Mouse (Mus musculus): ENCODE measurements around the gene Adra2c.

The Adra2c gene

GRCm38 (mm10) chr5:35309853-35310252, 31.7 kb downstream of the Adra2c start:
- DNase-seq (ENCODE audit: low read depth in 2 of 2, low spot score in 2 of 2): no peak

GRCm38 (mm10) chr5:35311738-35312250, 33.7 kb downstream of the Adra2c start:
- no peak for DNase-seq (ENCODE audit: low read depth in 2 of 2, low spot score in 2 of 2)

DNA sequence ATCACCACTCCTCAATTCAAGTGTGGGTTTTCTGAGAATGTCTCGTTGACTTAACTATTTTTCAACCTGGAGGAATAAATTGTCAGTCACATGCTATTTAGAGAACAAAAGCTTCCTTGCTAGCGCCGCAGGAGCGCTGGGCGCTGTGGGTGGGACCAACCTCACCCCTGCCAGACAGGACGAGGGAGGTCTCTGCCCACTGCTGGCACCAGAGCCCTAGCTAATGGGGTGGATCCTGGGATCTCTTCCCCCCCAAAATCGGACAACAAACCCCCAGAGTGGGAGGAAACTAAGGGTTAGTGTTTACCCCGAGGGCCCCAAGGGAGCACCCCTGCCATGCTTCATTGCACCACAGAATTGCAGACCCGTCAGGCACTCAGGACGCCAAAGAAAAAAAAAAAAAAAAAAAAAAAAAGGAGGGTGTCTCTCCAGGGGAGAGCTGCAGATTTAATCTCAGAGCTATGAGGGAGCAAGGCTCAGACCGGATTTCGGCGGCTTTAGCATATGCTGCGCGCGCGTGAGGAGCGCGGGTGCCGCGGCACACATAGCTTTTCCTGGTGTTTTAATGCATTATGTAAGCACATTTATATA, 35.2 kb downstream of the Adra2c start:
- no peak for DNase-seq (ENCODE audit: low read depth in 2 of 2, low spot score in 2 of 2)

DNA sequence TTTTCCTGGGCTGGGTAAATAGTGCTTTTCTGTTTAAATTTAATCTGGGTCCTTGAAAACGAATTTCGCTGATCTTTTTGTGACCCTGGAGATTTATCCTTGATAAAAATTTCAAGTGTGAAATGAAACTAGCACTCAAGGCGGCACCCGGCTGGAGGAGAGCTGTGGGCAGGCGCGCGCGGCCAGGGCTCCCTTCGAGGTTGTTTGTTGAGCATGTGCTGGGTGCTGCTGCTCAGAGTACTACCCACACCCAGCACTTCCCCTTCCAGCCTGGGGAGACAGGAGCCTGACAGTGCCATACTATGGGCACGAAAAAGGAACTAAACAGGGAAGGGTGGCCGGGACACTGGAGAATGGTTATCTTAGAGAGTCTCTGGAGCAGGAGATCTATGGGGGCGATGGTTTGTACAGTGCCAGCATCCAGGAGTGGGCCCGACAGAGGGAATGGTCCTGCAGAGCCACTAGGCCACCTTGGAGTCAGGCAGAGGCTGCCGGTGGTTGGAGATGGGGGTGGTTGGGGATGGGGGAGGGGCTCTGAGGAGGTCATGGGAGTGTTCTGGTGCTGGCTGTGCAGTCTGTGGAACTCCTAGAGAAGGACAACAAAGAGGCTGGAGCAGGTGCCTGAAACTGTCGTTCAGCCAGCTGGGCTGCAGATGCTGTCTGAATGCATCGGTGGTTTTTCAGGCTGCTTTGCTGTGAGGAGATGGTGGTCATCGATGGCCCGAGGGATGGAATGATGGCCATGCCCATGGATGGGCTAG, 35.9 kb downstream of the Adra2c start:
- DNase-seq (ENCODE audit: low read depth in 2 of 2, low spot score in 2 of 2): no peak

- no peak for DNase-seq (ENCODE audit: low read depth in 2 of 2, low spot score in 2 of 2)
Observed at GRCm38 (mm10) chr5:35314629-35315028, 36.5 kb downstream of the Adra2c start.

DNA sequence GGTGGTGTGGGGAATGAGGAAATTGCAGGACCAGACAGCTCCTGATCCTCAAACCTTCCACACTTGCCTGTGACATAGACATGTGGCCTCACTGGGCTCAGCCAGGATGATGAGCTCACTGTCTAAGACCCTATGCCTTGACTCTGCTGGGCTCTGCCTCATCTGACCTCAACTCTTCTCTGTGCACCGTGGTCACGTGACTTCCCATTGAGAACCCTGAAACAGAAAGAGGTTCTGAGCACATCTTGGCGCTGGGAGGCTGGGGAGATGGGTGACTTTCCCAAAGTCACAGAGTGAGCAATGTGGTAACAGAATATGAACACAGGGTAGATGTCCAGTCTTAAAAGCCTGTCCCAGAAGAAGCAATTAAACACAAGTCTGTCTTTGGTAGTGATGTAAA, 37.1 kb downstream of the Adra2c start:
- no peak for DNase-seq (ENCODE audit: low read depth in 2 of 2, low spot score in 2 of 2)

DNA sequence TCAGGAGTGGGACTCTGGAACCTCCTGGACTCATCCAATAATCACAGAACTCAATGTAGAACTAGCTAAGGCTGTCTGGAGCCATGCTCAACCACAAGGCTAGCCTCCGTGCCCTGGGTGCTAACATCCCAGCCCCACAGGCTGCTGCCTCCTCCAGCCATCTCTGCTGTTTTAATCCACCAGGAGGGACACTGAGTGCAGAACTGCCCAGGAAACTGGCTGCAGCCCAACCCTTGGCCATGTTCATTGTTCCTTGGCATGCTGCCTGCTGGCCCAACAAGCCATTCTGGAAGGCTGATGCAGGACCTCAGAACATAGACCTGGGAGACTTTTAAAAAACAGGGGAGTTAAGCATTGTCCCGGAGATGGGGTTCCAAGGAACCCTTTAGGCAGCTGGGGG, 42.5 kb downstream of the Adra2c start:
- no peak for DNase-seq (ENCODE audit: low read depth in 2 of 2, low spot score in 2 of 2)

DNA sequence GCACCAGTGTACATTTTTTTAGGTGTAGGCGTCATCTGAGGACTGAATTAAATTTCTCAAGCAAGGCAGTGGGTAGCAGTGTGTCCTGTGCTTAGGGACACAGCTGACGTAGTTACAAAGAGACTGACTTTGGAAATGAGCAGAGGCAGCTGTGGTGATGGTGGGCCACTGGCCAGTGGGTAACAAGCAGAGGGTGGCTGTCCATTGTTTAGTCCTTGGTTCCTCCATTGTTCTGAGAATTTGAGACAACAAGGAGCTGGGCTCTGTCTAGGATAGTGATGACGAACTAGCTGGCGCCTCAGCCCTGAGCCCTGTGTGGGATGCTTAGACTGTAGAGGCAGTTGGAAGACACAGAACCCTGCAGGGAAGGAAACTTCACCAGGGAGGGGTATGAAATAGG, 52.7 kb downstream of the Adra2c start:
- no peak for DNase-seq (ENCODE audit: low read depth in 2 of 2, low spot score in 2 of 2)
